Mouse (Mus musculus) cerebellum, adult 2 months (tissue): ENCODE data around the gene Akt3.

Experiments used
- CTCF ChIP-seq: fragments of 200-500 bp; IDR thresholded peaks from 2 replicates; pipeline ENCODE4 v1.5.1; 2011; ENCODE audit warnings: low read depth, mild to moderate bottlenecking, control low read depth, low read length, moderate library complexity, borderline replicate concordance; ENCODE audit not compliant: insufficient read depth
- POLR2A ChIP-seq: fragments of 200-500 bp; IDR thresholded peaks from 2 replicates; pipeline ENCODE4 v1.6.1; 2011; ENCODE audit warnings: low read length, control low read depth, borderline replicate concordance; ENCODE audit not compliant: insufficient read depth

DNA sequence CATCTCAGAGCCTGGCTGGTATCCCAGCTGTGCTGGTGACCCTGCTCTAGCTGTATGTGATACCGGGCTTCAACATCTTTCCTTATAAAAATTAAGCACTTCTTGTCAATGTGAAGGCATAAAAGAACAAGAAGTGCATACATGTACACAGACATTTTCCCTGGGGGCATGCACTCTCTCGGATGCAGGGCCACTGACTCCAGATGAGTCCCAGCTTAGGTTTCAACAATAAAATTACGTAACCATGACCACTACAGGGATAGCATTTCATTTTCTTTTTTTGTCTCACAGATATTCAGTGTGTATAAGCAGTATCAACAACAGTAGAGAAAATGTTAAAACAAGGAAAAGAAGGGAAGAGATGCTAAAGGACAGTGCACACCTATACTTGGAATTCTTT lies 227.3 kb downstream of the Akt3 start:
- TF ChIP-seq POLR2A (no peak), CTCF (no peak)
